Mouse (Mus musculus): ENCODE results near the gene Mucl3.

DNA sequence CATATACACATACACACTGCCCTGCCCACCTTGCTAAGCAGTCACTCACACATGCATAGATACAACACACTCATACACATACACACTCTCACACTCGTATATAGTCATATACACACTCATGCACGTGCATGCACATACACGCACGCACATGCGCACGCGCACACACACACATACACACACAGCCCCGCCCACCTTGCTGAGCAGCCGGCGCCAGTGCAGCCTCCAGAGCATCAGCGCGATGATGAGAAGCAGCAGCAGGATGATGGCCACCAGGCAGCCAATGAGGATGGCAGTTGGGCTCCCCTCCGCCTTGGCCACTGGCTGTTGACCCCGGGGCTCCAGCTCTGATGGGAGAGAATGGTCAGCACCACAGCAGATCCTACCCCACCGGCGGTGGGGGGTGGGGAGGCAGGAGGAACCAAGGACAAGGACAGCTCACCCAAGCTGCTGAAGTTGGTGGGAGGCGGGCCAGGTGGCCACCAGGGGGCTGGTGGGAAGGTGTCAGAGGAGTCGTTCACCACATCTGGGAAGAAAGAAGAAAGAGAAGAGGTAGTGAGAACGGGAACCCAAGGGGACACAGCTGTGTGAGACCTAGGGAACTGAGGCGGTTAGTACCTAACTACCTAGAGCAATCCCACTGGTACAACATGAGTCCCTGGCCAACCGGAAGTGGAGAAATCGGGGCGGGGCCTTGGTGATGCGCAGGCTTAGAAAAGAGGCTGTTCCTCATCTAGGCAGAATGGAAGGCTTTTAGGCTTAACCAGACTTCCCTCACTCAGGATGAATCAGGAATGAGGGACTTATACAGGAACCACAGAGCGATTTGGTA, 45.1 kb upstream of the Mucl3 start:
- TF ChIP-seq POLR2A (IDR thresholded peaks at IDR 0.05; ENCODE audit: low read depth, low read length) (no peak), CTCF (IDR thresholded peaks at IDR 0.05; ENCODE audit: extremely low read depth, insufficient read length, insufficient replicate concordance, low read depth, low read length) (no peak)

Data from small intestine, adult 2 months (tissue).